Mouse (Mus musculus): ENCODE measurements around the gene Asgr2. TPM values are rescaled to one million over a fixed set of nuclear protein-coding genes. Genes with fewer than 3 reads are reported as not detected.

The Asgr2 gene
- polyA plus RNA-seq, 1 experiment from 2014 or later = not detected

DNA sequence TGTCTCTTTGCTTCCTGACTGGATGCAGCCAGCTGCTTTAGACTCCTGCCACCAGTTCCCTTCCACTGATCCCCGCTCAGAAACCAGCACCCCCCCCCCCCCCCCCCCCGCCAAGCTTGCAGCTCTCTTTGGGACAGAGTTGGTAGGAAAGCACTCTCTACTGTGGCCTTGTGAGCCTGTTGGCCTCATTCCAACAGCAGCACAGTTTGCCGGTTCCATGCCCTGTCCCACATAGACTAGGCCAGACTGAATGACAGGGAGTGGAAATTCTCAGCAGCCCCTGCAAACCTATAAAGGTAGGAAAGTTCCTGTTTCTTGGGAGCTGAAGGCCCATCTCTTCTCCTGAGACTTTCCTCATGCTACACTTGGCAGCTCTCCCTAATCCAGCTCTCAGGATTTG, 15.0 kb upstream of the Asgr2 start:
- ATAC-seq (replicated peaks; ENCODE audit: low FRiP score) (no peak), DNase-seq (ENCODE audit: low spot score) (no peak)
- H3K4me3 ChIP-seq (ENCODE audit: low read depth, low read length) = no peak overlapping the region
- no peaks in the 10 kb centered on the region; the same call in 1 of the 2 replicates for H3K4me1 ChIP-seq (replicated peaks; ENCODE audit: control insufficient read depth, insufficient read depth, low read length)
- H3K4me2 ChIP-seq (ENCODE audit: low read depth, low read length, severe bottlenecking) = no peak overlapping the region
- H3K36me3 ChIP-seq (ENCODE audit: control insufficient read depth, insufficient read depth, low read length) = no peaks in the 10 kb centered on the region
- no peaks in the 10 kb centered on the region for H3K27me3 ChIP-seq (ENCODE audit: control insufficient read depth, insufficient read depth, low read length)
- no peak overlapping the region for H3K9ac ChIP-seq (ENCODE audit: low read length)
- WGBS = 64% methylated on average over 2 of the region's 3 CpGs
- no peak overlapping the region for H3K27ac ChIP-seq (ENCODE audit: low read depth, low read length)
- H3K9me3 ChIP-seq (ENCODE audit: control insufficient read depth, low read length) = no peaks in the 10 kb centered on the region

DNA sequence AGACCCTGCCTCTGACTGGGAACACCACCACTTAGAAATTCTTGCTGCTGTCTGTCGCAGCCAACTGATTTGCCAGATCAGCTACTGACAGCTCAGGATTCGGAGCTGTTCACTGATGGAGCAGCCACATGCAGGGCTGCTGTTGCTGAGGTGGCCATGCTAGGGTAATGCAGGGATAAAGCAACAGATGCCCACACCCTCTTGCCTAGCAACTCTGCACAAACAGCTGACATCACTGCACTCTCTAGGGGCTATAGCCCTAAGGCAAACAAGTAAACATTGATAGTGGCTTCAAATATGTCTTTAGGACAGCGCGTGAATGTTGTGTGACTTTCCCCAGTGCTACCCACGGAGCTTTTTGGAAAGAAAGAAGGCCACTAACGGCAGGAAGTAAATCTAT, 13.3 kb upstream of the Asgr2 start:
- Histone ChIP-seq H3K27me3 (ENCODE audit: control insufficient read depth, insufficient read depth, low read length) (no peaks in the 10 kb centered on the region), H3K27ac (ENCODE audit: low read depth, low read length) (no peak overlapping the region), H3K4me3 (ENCODE audit: low read depth, low read length) (no peak overlapping the region), H3K9ac (ENCODE audit: low read length) (no peak overlapping the region), H3K9me3 (ENCODE audit: control insufficient read depth, low read length) (no peaks in the 10 kb centered on the region), H3K4me1 (replicated peaks; ENCODE audit: control insufficient read depth, insufficient read depth, low read length) (no peaks in the 10 kb centered on the region; the same call in 1 of the 2 replicates), H3K4me2 (ENCODE audit: low read depth, low read length, severe bottlenecking) (no peak overlapping the region), H3K36me3 (ENCODE audit: control insufficient read depth, insufficient read depth, low read length) (no peaks in the 10 kb centered on the region)
- DNase-seq (ENCODE audit: low spot score) (no peak), ATAC-seq (replicated peaks; ENCODE audit: low FRiP score) (no peak)
- 75% methylated on average over 6 of the region's 6 CpGs for WGBS

DNA sequence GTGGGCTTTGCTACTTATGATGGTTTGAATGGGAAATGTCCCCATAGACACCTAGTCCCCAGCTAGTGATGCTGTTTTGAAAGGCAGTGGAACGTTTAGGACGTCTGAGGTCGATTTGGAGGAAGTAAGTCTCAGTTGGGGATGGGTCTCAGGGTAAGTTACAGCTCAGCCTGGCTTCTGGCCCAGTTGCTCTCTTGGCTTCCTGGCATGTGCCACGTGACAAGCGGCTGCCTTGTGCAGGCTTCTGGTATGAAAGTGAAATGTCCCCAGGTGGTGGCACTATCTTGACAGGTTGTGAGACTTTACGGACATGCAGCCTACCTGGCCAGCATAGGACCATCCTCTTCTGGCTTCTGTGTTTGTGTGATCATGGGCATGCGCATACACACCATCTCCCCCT, 12.5 kb upstream of the Asgr2 start:
- WGBS = 88% methylated on average over 7 of the region's 7 CpGs
- no peaks in the 10 kb centered on the region for H3K9me3 ChIP-seq (ENCODE audit: control insufficient read depth, low read length)
- DNase-seq (ENCODE audit: low spot score) (no peak), ATAC-seq (replicated peaks; ENCODE audit: low FRiP score) (no peak)
- H3K27me3 ChIP-seq (ENCODE audit: control insufficient read depth, insufficient read depth, low read length) = no peaks in the 10 kb centered on the region
- no peaks in the 10 kb centered on the region for H3K36me3 ChIP-seq (ENCODE audit: control insufficient read depth, insufficient read depth, low read length)
- no peak overlapping the region for H3K4me3 ChIP-seq (ENCODE audit: low read depth, low read length)
- H3K4me1 ChIP-seq (replicated peaks; ENCODE audit: control insufficient read depth, insufficient read depth, low read length) = no peaks in the 10 kb centered on the region; the same call in 1 of the 2 replicates
- H3K4me2 ChIP-seq (ENCODE audit: low read depth, low read length, severe bottlenecking) = no peak overlapping the region
- no peak overlapping the region for H3K9ac ChIP-seq (ENCODE audit: low read length)
- H3K27ac ChIP-seq (ENCODE audit: low read depth, low read length) = no peak overlapping the region

DNA sequence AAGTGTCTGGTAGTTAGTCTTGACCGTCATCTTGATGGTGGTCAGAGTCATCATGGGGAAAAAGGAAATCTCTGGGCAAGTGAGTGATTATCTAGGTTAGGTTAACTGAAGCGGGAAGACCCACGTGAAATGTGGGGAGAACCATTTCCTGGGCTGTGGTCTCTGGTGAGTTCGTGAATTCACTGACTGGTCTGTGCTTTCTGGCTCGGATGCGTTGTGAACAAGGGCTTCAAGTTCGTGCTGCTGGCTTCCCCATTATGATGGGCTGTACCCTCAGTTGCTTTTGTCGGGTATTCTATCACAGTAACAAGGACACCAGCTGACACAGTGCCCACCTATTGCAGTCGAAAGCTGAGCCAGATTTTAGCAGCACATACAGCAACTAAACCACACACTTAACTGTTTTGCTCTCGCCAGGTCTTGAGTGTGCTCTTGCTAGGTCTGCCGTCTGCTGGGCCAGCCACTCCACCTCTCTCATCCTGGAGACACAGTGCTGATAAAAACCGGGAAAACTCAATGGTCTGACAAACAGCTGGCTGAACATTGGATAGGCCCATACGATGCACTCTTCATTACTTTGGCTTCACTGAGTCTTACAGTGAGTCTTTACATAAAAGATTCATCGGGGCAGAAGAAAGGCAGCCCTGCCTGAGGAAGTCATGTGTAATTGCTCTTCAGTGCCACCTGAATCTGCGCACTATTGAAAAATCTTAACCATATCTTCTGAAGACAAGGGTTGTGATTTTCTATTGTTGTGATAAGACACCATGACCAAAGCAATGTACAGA, 11.4 kb upstream of the Asgr2 start:
- ATAC-seq (replicated peaks; ENCODE audit: low FRiP score) = no peak
- Histone ChIP-seq H3K9ac (ENCODE audit: low read length) (no peak overlapping the region), H3K4me1 (replicated peaks; ENCODE audit: control insufficient read depth, insufficient read depth, low read length) (no peaks in the 10 kb centered on the region; the same call in 1 of the 2 replicates), H3K36me3 (ENCODE audit: control insufficient read depth, insufficient read depth, low read length) (no peaks in the 10 kb centered on the region), H3K4me2 (ENCODE audit: low read depth, low read length, severe bottlenecking) (no peak overlapping the region), H3K27ac (ENCODE audit: low read depth, low read length) (no peak overlapping the region), H3K9me3 (ENCODE audit: control insufficient read depth, low read length) (no peaks in the 10 kb centered on the region), H3K27me3 (ENCODE audit: control insufficient read depth, insufficient read depth, low read length) (no peaks in the 10 kb centered on the region), H3K4me3 (ENCODE audit: low read depth, low read length) (no peak overlapping the region)
- DNase-seq (ENCODE audit: low spot score) = no peak
- WGBS = 88% methylated on average over 15 of the region's 15 CpGs

DNA sequence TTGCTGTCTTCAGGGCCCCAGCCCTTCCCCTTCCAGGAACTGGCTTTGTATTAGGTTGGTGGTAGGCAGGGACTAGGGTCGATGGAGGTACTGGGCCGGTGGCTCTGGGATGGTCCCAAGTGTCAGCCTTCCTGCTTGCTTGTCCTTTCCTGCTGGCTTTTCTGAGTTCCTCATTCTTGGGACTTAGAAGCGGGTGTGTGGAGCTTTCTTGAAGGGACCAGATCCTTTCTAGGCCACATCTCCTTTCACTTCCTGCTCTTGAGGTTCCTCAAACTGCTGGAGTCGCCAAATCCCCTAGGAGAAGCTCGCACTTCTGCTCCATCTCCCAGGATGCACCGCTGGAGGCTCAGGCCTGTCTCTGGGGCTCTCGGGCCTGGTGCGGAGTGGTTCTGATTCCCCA, 7.9 kb upstream of the Asgr2 start:
- no peak overlapping the region for H3K4me3 ChIP-seq (ENCODE audit: low read depth, low read length)
- H3K36me3 ChIP-seq (ENCODE audit: control insufficient read depth, insufficient read depth, low read length) = no peaks in the 10 kb centered on the region
- no peak overlapping the region for H3K27ac ChIP-seq (ENCODE audit: low read depth, low read length)
- H3K9ac ChIP-seq (ENCODE audit: low read length) = no peak overlapping the region
- DNase-seq (ENCODE audit: low spot score) = no peak
- no peak overlapping the region for H3K4me2 ChIP-seq (ENCODE audit: low read depth, low read length, severe bottlenecking)
- no peaks in the 10 kb centered on the region for H3K9me3 ChIP-seq (ENCODE audit: control insufficient read depth, low read length)
- WGBS = 81% methylated on average over 8 of the region's 8 CpGs
- H3K4me1 ChIP-seq (replicated peaks; ENCODE audit: control insufficient read depth, insufficient read depth, low read length) = no peaks in the 10 kb centered on the region; the same call in 1 of the 2 replicates
- ATAC-seq (replicated peaks; ENCODE audit: low FRiP score) = no peak
- H3K27me3 ChIP-seq (ENCODE audit: control insufficient read depth, insufficient read depth, low read length) = no peaks in the 10 kb centered on the region

DNA sequence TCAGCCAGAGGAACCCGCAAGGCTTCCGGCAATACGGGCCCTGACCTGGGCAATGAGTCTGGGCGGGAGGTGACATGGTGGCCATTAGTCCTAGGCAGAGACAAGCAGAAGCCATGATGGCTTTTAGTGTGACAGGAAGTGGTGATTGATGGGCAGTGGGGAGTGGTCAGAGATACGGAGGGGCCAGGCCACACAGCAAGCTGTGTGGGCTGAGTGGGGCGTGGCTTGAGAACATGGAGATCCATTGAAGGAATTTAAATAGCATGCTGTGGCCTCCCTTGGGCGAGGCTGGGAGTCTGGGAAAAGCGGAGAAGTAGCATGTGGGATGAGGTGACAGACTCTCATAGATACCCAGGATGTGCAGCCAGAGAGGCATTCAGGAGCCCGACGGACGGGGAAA, 5.0 kb downstream of the Asgr2 start:
- no peaks in the 10 kb centered on the region for H3K27me3 ChIP-seq (ENCODE audit: control insufficient read depth, insufficient read depth, low read length)
- no peak overlapping the region for H3K4me2 ChIP-seq (ENCODE audit: low read depth, low read length, severe bottlenecking)
- H3K9me3 ChIP-seq (ENCODE audit: control insufficient read depth, low read length) = no peaks in the 10 kb centered on the region
- no peaks in the 10 kb centered on the region for H3K4me1 ChIP-seq (replicated peaks; ENCODE audit: control insufficient read depth, insufficient read depth, low read length)
- H3K4me3 ChIP-seq (ENCODE audit: low read depth, low read length) = no peak overlapping the region
- DNase-seq (ENCODE audit: low spot score) (no peak), ATAC-seq (replicated peaks; ENCODE audit: low FRiP score) (no peak)
- no peak overlapping the region for H3K27ac ChIP-seq (ENCODE audit: low read depth, low read length)
- no peak overlapping the region for H3K9ac ChIP-seq (ENCODE audit: low read length)
- 81% methylated on average over 11 of the region's 11 CpGs for WGBS
- no peaks in the 10 kb centered on the region for H3K36me3 ChIP-seq (ENCODE audit: control insufficient read depth, insufficient read depth, low read length)

DNA sequence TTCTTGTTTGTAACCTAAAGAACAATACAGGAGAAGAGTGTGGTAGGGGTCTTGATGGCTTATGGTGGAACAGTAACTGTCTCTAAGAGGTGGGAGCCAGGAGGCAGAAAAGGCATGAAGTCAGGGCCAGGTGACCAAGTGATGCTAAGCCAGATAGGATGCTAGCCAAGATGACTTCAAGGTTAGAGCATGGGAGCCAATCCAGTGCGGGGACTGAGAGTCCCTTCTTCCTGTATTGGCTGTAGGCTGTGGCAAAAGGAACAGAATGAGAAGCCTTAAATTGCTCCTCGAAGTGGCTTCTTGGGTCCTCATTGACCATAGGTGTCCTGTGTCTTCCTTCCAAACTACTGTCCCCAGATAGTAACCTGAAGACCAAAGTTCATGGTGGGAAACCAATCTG, 6.7 kb downstream of the Asgr2 start:
- ATAC-seq (replicated peaks; ENCODE audit: low FRiP score) (no peak), DNase-seq (ENCODE audit: low spot score) (no peak)
- Histone ChIP-seq H3K9me3 (ENCODE audit: control insufficient read depth, low read length) (no peaks in the 10 kb centered on the region), H3K9ac (ENCODE audit: low read length) (no peak overlapping the region), H3K4me2 (ENCODE audit: low read depth, low read length, severe bottlenecking) (no peak overlapping the region), H3K4me3 (ENCODE audit: low read depth, low read length) (no peak overlapping the region), H3K27ac (ENCODE audit: low read depth, low read length) (no peak overlapping the region), H3K36me3 (ENCODE audit: control insufficient read depth, insufficient read depth, low read length) (no peaks in the 10 kb centered on the region), H3K4me1 (replicated peaks; ENCODE audit: control insufficient read depth, insufficient read depth, low read length) (no peaks in the 10 kb centered on the region), H3K27me3 (ENCODE audit: control insufficient read depth, insufficient read depth, low read length) (no peaks in the 10 kb centered on the region)
- 87% methylated on average over 2 of the region's 2 CpGs for WGBS

DNA sequence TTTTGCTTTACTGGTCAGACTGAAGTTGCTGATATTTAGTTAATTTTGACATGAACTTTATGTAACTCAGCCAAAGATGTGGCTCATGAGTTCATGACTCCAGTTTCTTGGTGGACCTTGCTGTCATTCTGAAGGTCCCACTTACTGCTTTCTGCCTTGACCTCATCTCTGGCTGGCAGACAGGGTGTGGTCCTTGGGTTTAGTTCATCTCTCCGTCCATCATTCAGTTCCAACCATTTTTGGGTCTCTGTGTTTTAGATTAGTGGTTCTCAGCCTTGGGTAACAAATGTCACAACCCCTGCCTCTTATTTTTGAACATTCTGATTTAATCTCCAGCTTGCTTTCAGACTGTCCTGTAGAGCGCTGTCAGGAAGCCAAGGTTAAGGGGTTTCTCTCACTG, 7.4 kb downstream of the Asgr2 start:
- 83% methylated on average over 2 of the region's 2 CpGs for WGBS
- H3K9me3 ChIP-seq (ENCODE audit: control insufficient read depth, low read length) = no peaks in the 10 kb centered on the region
- no peak overlapping the region for H3K4me3 ChIP-seq (ENCODE audit: low read depth, low read length)
- H3K4me1 ChIP-seq (replicated peaks; ENCODE audit: control insufficient read depth, insufficient read depth, low read length) = no peaks in the 10 kb centered on the region
- ATAC-seq (replicated peaks; ENCODE audit: low FRiP score) (no peak), DNase-seq (ENCODE audit: low spot score) (no peak)
- no peak overlapping the region for H3K9ac ChIP-seq (ENCODE audit: low read length)
- no peaks in the 10 kb centered on the region for H3K36me3 ChIP-seq (ENCODE audit: control insufficient read depth, insufficient read depth, low read length)
- no peak overlapping the region for H3K27ac ChIP-seq (ENCODE audit: low read depth, low read length)
- H3K27me3 ChIP-seq (ENCODE audit: control insufficient read depth, insufficient read depth, low read length) = no peaks in the 10 kb centered on the region
- no peak overlapping the region for H3K4me2 ChIP-seq (ENCODE audit: low read depth, low read length, severe bottlenecking)

DNA sequence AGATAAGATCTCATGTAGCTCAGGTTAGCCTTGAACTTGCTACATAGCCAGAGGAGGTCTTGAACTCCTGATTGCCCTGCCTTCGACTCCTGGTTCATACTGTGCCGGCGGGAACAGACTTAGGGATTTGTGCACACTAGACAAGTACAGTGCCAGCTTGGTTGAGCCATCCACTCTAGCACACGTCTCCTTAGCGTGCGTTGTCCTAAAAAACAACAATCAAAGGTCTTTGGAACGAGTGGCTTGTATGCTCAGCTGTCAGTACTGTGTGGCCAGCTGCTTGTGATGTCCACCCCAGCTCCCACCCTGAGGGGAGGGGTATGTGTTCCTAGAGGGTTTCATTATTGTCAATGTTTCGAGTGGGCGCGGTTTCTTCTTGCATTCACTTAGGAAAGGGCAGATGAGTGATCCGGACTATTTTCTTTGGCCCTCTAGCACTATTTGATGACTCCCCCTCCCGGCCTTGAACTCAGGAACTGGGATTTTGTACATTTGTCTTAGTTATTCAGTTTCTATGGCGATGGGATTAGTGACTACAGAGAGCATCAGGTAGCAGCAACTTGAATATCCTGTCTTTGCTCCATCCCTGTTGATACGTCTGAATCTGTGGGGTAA, 11.4 kb downstream of the Asgr2 start:
- DNase-seq (ENCODE audit: low spot score) = no peak

More for the DNA sequence above, 11.4 kb downstream of the Asgr2 start:
- no peak overlapping the region for H3K9ac ChIP-seq (ENCODE audit: low read length)
- no peak overlapping the region for H3K4me3 ChIP-seq (ENCODE audit: low read depth, low read length)
- no peaks in the 10 kb centered on the region for H3K9me3 ChIP-seq (ENCODE audit: control insufficient read depth, low read length)
- no peak overlapping the region for H3K27ac ChIP-seq (ENCODE audit: low read depth, low read length)
- no peak overlapping the region for H3K4me2 ChIP-seq (ENCODE audit: low read depth, low read length, severe bottlenecking)
- H3K4me1 ChIP-seq (replicated peaks; ENCODE audit: control insufficient read depth, insufficient read depth, low read length) = no peaks in the 10 kb centered on the region
- no peak for ATAC-seq (replicated peaks; ENCODE audit: low FRiP score)
- WGBS = 89% methylated on average over 14 of the region's 14 CpGs
- no peaks in the 10 kb centered on the region for H3K27me3 ChIP-seq (ENCODE audit: control insufficient read depth, insufficient read depth, low read length)
- H3K36me3 ChIP-seq (ENCODE audit: control insufficient read depth, insufficient read depth, low read length) = no peaks in the 10 kb centered on the region
